Mouse (Mus musculus): ENCODE measurements around the gene Il1r1. TPM values are rescaled to one million over a fixed set of nuclear protein-coding genes. Genes with fewer than 3 reads are reported as not detected.

Il1r1 gene
- polyA plus RNA-seq, 1 experiment from 2014 or later = 8.6 TPM

DNA sequence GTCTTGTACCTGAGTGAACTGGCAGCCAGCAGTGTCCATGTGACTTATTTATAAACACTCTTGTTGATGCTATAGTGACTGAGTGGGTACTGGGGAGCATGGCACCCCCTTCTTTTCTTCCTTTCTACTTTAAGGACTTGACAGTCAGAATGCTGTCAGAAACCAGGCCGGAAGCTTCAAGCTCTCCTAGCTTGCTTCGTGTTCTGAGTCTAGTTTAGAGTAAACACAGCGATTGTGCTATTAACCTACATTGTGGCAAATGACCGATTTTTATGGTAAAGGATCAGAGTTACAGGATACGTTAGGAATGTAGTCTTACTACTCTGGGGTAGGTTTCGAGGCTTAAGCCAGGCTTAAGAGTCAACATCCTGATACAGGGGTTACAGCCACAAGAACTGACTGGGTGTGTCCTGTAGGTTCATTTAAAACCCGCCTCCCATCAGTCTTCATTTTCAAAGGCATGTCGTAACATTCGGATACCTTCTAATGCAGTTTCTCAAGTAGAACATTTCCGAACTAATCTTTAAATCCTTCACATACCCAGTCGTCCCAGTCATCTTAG, 54.4 kb downstream of the Il1r1 start:
- ATAC-seq (replicated peaks; ENCODE audit: low FRiP score, low TSS enrichment, low read depth) (no peak), DNase-seq (ENCODE audit: low spot score) (no peak)
- 65% methylated on average over 11 of the region's 11 CpGs for WGBS
- Histone ChIP-seq H3K36me3 (ENCODE audit: control insufficient read depth, insufficient read depth, low read length) (no peaks in the 10 kb centered on the region), H3K9me3 (ENCODE audit: control insufficient read depth, low read length) (no peaks in the 10 kb centered on the region), H3K4me3 (ENCODE audit: low read depth, low read length) (no peak overlapping the region), H3K27ac (ENCODE audit: low read depth) (no peak overlapping the region), H3K9ac (ENCODE audit: low read length) (no peak overlapping the region), H3K4me2 (ENCODE audit: low read length) (no peak overlapping the region), H3K4me1 (replicated peaks; ENCODE audit: control insufficient read depth, insufficient read depth, low read length) (0 out of 2 replicates have a peak, but pooled peaks cover 4% of the 10 kb centered on the region), H3K27me3 (replicated peaks; ENCODE audit: control insufficient read depth, insufficient read depth, low read length) (no peaks in the 10 kb centered on the region)

DNA sequence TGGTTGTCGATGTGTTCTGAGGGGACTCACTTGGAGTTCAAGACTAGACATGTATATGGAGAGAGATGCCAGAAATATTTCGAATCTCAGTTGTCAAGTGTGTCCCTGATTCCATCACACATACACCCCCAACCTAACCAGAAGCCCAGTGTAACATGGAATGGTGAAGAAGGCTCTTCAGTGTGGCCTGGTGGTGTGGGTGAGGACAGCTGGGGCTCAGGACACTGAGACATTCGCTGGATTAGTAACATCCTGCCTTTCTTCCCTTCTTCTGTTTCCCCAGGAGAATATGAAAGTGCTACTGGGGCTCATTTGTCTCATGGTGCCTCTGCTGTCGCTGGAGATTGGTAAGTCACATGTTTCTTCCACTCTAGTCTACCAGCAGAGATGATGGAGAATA, 57.1 kb downstream of the Il1r1 start:
- no peaks in the 10 kb centered on the region for H3K9me3 ChIP-seq (ENCODE audit: control insufficient read depth, low read length)
- 73% methylated on average over 4 of the region's 4 CpGs for WGBS
- DNase-seq (ENCODE audit: low spot score) = no peak

DNA sequence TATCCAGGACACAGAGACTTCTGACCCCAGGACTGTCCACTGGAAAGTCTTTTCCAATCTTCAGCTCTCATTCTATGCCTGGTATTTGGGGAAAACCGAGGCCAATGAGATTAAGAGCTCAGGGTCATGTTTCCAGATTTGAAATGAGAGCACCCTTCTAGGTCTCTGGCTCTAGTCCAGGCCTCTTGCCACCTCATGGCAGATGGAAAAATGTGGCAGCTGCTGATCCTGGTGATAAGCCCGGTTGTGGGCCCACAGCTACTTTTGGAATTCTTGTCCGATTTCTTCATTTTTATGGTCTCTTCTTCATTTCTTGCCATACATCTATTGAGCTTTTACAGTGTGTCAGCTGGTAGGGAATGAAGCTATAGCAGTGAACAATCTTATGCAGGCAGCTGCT, 57.5 kb downstream of the Il1r1 start:
- no peaks in the 10 kb centered on the region for H3K36me3 ChIP-seq (ENCODE audit: control insufficient read depth, insufficient read depth, low read length)
- no peak overlapping the region for H3K4me3 ChIP-seq (ENCODE audit: low read depth, low read length)
- no peaks in the 10 kb centered on the region; the same call in 1 of the 2 replicates for H3K4me1 ChIP-seq (replicated peaks; ENCODE audit: control insufficient read depth, insufficient read depth, low read length)
- DNase-seq (ENCODE audit: low spot score) = no peak
- H3K27ac ChIP-seq (ENCODE audit: low read depth) = no peak overlapping the region
- ATAC-seq (replicated peaks; ENCODE audit: low FRiP score, low TSS enrichment, low read depth) = no peak
- H3K9ac ChIP-seq (ENCODE audit: low read length) = no peak overlapping the region
- WGBS = 78% methylated on average over 3 of the region's 3 CpGs
- no peaks in the 10 kb centered on the region for H3K9me3 ChIP-seq (ENCODE audit: control insufficient read depth, low read length)
- H3K4me2 ChIP-seq (ENCODE audit: low read length) = no peak overlapping the region
- H3K27me3 ChIP-seq (replicated peaks; ENCODE audit: control insufficient read depth, insufficient read depth, low read length) = no peaks in the 10 kb centered on the region

More for the DNA sequence above, 57.1 kb downstream of the Il1r1 start:
- H3K4me2 ChIP-seq (ENCODE audit: low read length) = no peak overlapping the region
- H3K4me3 ChIP-seq (ENCODE audit: low read depth, low read length) = no peak overlapping the region
- H3K36me3 ChIP-seq (ENCODE audit: control insufficient read depth, insufficient read depth, low read length) = no peaks in the 10 kb centered on the region
- no peak for ATAC-seq (replicated peaks; ENCODE audit: low FRiP score, low TSS enrichment, low read depth)
- H3K27ac ChIP-seq (ENCODE audit: low read depth) = no peak overlapping the region
- H3K27me3 ChIP-seq (replicated peaks; ENCODE audit: control insufficient read depth, insufficient read depth, low read length) = no peaks in the 10 kb centered on the region
- H3K4me1 ChIP-seq (replicated peaks; ENCODE audit: control insufficient read depth, insufficient read depth, low read length) = no peaks in the 10 kb centered on the region; the same call in 1 of the 2 replicates
- no peak overlapping the region for H3K9ac ChIP-seq (ENCODE audit: low read length)

DNA sequence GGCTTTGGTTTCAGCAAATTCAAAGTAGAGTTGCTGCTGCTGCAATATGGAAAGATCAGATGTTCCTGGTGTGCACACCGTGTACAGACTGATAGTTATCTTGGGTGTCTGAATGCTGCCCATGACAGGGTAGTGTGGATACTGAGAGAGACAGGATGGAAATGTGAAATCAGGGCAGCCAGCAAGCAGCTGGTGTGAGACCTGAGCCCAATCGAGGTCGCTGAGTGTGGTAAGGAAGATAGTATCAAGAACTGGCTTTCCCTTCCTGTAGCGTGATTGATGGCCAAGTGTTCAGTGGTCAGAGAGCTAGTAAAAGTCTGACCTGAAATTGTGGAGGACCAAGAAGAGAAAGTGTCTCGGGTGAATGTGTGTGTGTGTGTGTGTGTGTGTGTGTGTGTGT, 59.1 kb downstream of the Il1r1 start:
- Histone ChIP-seq H3K9me3 (ENCODE audit: control insufficient read depth, low read length) (no peaks in the 10 kb centered on the region), H3K27ac (ENCODE audit: low read depth) (no peak overlapping the region), H3K4me2 (ENCODE audit: low read length) (no peak overlapping the region), H3K36me3 (ENCODE audit: control insufficient read depth, insufficient read depth, low read length) (no peaks in the 10 kb centered on the region), H3K27me3 (replicated peaks; ENCODE audit: control insufficient read depth, insufficient read depth, low read length) (no peaks in the 10 kb centered on the region), H3K4me1 (replicated peaks; ENCODE audit: control insufficient read depth, insufficient read depth, low read length) (no peaks in the 10 kb centered on the region; the same call in 1 of the 2 replicates), H3K4me3 (ENCODE audit: low read depth, low read length) (no peak overlapping the region), H3K9ac (ENCODE audit: low read length) (no peak overlapping the region)
- DNase-seq (ENCODE audit: low spot score) (no peak), ATAC-seq (replicated peaks; ENCODE audit: low FRiP score, low TSS enrichment, low read depth) (no peak)
- 58% methylated on average over 5 of the region's 5 CpGs for WGBS

DNA sequence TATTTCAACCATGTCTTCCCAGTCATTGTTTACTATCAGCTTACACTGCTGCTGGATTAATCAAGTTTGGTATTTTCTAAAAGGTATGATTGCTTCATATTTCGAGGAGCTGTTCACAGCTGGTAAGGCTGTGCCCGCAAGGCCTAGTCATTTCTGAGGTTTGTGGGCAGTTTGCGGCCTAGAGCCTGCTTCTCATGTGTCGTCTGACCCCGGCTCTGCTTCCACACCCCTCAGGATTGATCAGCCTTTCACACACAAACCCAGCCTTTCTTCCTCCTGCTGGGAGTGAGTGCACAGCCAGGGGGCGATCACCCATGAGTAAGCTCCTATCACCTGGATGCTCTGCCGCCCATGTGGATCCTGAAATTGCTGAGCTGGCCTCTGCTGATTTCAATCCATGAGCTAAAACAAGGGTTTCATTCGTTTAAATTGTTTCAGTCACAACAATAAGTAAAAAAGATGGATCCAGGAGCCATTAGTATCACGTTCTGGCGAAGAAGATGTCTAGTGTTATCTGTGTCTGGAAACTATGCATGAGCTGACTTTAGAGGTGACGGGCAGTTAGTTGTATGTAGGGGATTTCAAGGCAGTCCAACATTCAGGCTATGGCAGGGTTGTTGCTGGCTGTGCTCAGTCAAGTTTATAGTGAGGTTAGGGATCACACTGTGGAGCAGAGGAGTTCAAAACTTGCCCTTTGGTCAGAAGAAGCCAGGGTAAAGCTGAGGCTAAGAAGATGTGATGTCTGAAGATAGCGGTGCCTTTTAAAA, 65.8 kb downstream of the Il1r1 start:
- Histone ChIP-seq H3K9me3 (ENCODE audit: control insufficient read depth, low read length) (no peaks in the 10 kb centered on the region), H3K4me3 (ENCODE audit: low read depth, low read length) (no peak overlapping the region), H3K27me3 (replicated peaks; ENCODE audit: control insufficient read depth, insufficient read depth, low read length) (no peaks in the 10 kb centered on the region), H3K36me3 (ENCODE audit: control insufficient read depth, insufficient read depth, low read length) (no peaks in the 10 kb centered on the region), H3K4me1 (replicated peaks; ENCODE audit: control insufficient read depth, insufficient read depth, low read length) (no peaks in the 10 kb centered on the region), H3K27ac (ENCODE audit: low read depth) (no peak overlapping the region), H3K9ac (ENCODE audit: low read length) (no peak overlapping the region), H3K4me2 (ENCODE audit: low read length) (no peak overlapping the region)
- no peak for ATAC-seq (replicated peaks; ENCODE audit: low FRiP score, low TSS enrichment, low read depth)
- DNase-seq (ENCODE audit: low spot score) = no peak
- WGBS = 79% methylated on average over 12 of the region's 12 CpGs

DNA sequence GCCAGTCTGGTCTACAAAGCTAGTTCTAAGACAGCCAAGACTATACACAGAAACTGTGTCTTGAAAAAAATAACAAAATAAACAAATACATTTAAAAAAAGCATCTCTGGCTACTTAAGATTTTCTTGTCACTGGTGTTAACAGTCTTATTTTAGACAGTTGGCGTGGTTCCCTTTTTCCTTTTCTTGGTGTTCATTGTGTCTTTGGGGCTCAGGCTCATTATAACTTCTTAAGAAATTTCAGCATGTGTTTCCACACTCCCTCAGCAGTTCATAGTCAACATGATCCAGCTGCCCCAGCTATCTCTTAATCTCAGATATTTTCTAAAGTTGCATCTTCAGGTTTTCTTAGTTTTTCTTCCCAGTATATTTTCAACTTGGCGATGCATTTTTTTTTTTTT, 67.4 kb downstream of the Il1r1 start:
- Histone ChIP-seq H3K27ac (ENCODE audit: low read depth) (no peak overlapping the region), H3K27me3 (replicated peaks; ENCODE audit: control insufficient read depth, insufficient read depth, low read length) (no peaks in the 10 kb centered on the region), H3K36me3 (ENCODE audit: control insufficient read depth, insufficient read depth, low read length) (0 out of 2 replicates have a peak, but pooled peaks cover 2% of the 10 kb centered on the region), H3K9ac (ENCODE audit: low read length) (no peak overlapping the region), H3K4me3 (ENCODE audit: low read depth, low read length) (no peak overlapping the region), H3K4me1 (replicated peaks; ENCODE audit: control insufficient read depth, insufficient read depth, low read length) (no peaks in the 10 kb centered on the region), H3K9me3 (ENCODE audit: control insufficient read depth, low read length) (no peaks in the 10 kb centered on the region), H3K4me2 (ENCODE audit: low read length) (no peak overlapping the region)
- WGBS = 94% methylated on average over 2 of the region's 2 CpGs
- ATAC-seq (replicated peaks; ENCODE audit: low FRiP score, low TSS enrichment, low read depth) (no peak), DNase-seq (ENCODE audit: low spot score) (no peak)

DNA sequence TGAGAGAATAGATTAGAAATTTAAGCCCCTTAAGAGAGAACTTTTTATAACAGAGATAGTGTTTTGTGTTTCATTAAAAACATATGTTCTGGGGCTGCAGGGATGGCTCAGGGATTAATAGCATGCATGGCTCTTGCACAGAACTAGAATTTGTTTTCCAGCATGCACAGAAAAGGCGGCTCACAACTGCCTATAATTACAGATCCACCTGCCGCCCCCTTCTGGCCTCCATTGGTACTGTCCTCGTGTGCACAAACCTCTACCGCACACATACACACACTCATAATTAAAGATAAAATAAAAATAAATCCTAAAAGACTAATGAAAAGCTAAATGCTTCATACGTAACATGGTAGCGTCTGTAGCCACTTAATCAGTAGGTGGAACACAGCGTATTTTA, 69.0 kb downstream of the Il1r1 start:
- H3K4me1 ChIP-seq (replicated peaks; ENCODE audit: control insufficient read depth, insufficient read depth, low read length) = no peaks in the 10 kb centered on the region
- DNase-seq (ENCODE audit: low spot score) = no peak

DNA sequence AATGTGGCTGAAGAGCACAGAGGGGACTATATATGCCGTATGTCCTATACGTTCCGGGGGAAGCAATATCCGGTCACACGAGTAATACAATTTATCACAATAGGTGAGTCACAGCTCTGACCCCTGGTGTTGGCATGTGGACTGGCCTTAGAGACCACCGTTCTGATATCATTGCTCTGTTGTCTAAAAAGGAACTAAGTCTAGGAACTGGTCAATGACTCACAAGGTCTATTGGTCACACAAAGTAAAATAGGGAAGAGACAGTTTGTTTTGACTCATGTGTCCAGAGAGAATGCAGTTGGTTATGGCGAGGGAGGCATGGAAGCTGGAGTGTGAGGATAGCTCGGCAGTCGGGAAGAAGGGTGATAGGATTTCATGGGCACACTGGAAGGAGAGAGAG, 69.9 kb downstream of the Il1r1 start:
- WGBS = 74% methylated on average over 9 of the region's 9 CpGs
- no peak overlapping the region for H3K4me3 ChIP-seq (ENCODE audit: low read depth, low read length)
- no peaks in the 10 kb centered on the region for H3K4me1 ChIP-seq (replicated peaks; ENCODE audit: control insufficient read depth, insufficient read depth, low read length)
- no peaks in the 10 kb centered on the region for H3K9me3 ChIP-seq (ENCODE audit: control insufficient read depth, low read length)
- H3K9ac ChIP-seq (ENCODE audit: low read length) = no peak overlapping the region
- H3K27ac ChIP-seq (ENCODE audit: low read depth) = no peak overlapping the region
- 0 out of 2 replicates have a peak, but pooled peaks cover 2% of the 10 kb centered on the region for H3K36me3 ChIP-seq (ENCODE audit: control insufficient read depth, insufficient read depth, low read length)
- DNase-seq (ENCODE audit: low spot score) (no peak), ATAC-seq (replicated peaks; ENCODE audit: low FRiP score, low TSS enrichment, low read depth) (no peak)
- no peaks in the 10 kb centered on the region for H3K27me3 ChIP-seq (replicated peaks; ENCODE audit: control insufficient read depth, insufficient read depth, low read length)
- no peak overlapping the region for H3K4me2 ChIP-seq (ENCODE audit: low read length)

More for the DNA sequence above, 69.0 kb downstream of the Il1r1 start:
- H3K27ac ChIP-seq (ENCODE audit: low read depth) = no peak overlapping the region
- no peaks in the 10 kb centered on the region for H3K27me3 ChIP-seq (replicated peaks; ENCODE audit: control insufficient read depth, insufficient read depth, low read length)
- H3K36me3 ChIP-seq (ENCODE audit: control insufficient read depth, insufficient read depth, low read length) = 0 out of 2 replicates have a peak, but pooled peaks cover 2% of the 10 kb centered on the region
- no peak overlapping the region for H3K4me3 ChIP-seq (ENCODE audit: low read depth, low read length)
- H3K9me3 ChIP-seq (ENCODE audit: control insufficient read depth, low read length) = no peaks in the 10 kb centered on the region
- no peak for ATAC-seq (replicated peaks; ENCODE audit: low FRiP score, low TSS enrichment, low read depth)
- H3K9ac ChIP-seq (ENCODE audit: low read length) = no peak overlapping the region
- no peak overlapping the region for H3K4me2 ChIP-seq (ENCODE audit: low read length)
- WGBS = 94% methylated on average over 7 of the region's 7 CpGs

DNA sequence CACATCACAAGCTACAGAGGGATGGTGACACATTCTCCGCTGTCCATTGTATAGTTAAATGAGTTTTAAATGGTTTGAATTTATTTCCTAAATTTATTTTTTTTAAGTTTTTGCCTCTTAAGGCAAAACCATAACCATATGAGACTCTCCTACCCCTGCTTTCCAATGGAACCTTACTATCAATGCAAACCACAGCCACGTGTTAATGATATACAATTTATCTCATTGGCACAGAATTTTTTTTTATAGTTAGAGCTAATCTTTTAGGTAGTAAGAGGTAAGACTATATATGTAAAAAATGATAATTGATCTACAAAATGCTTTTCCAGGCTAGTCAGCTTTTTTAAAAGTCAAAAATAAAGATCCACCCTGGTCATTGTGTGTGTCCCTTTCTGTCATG, 73.2 kb downstream of the Il1r1 start:
- WGBS = 83% methylated on average over 2 of the region's 2 CpGs
- Histone ChIP-seq H3K4me1 (replicated peaks; ENCODE audit: control insufficient read depth, insufficient read depth, low read length) (no peaks in the 10 kb centered on the region), H3K27me3 (replicated peaks; ENCODE audit: control insufficient read depth, insufficient read depth, low read length) (no peaks in the 10 kb centered on the region)

More for the DNA sequence above, 73.2 kb downstream of the Il1r1 start:
- DNase-seq (ENCODE audit: low spot score) (no peak), ATAC-seq (replicated peaks; ENCODE audit: low FRiP score, low TSS enrichment, low read depth) (no peak)
- H3K4me3 ChIP-seq (ENCODE audit: low read depth, low read length) = no peak overlapping the region
- H3K27ac ChIP-seq (ENCODE audit: low read depth) = no peak overlapping the region
- no peaks in the 10 kb centered on the region for H3K9me3 ChIP-seq (ENCODE audit: control insufficient read depth, low read length)
- H3K4me2 ChIP-seq (ENCODE audit: low read length) = no peak overlapping the region
- H3K9ac ChIP-seq (ENCODE audit: low read length) = no peak overlapping the region
- 0 out of 2 replicates have a peak, but pooled peaks cover 2% of the 10 kb centered on the region for H3K36me3 ChIP-seq (ENCODE audit: control insufficient read depth, insufficient read depth, low read length)

Data from intestine, embryonic 14.5 days (tissue).